Mouse (Mus musculus): ENCODE measurements around the gene Mgat3. TPM values are rescaled to one million over a fixed set of nuclear protein-coding genes. Genes with fewer than 3 reads are reported as not detected.
A peak's percentile ranks its signal among the peaks of the same experiment; 100 is the strongest.

Mgat3 gene
- total RNA-seq, 2 experiments from 2014 or later, result 119 to 129 TPM

DNA sequence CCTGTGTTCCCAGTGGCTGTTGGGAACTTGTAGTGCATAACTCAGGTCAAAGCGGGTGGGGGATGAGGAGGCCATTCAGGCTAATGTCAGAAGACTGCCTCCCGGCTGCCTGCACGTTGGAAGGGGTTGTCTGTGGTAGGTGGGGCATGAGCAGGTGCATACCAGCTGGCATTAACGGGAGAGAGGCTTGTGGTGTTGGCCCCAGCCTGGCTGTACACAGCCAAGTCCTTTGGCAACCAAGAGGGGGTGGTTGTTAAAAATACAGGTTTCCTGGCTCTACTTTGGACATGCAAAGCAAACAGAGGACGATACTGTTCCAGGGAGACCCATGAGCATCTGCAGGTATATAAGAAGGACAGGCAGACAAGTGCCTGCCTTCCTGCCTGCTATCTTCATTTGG lies 8.1 kb upstream of the Mgat3 start:
- intact Hi-C loops (cut with DNase I), result no loop called here
- H3K27ac ChIP-seq, result no peak overlapping the region
- no peak for DNase-seq (ENCODE audit: extremely low spot score in 1 of 2, low spot score in 2 of 2)
- no peak overlapping the region for H3K4me3 ChIP-seq
- no peak for TF ChIP-seq CTCF (IDR thresholded peaks at IDR 0.05)

DNA sequence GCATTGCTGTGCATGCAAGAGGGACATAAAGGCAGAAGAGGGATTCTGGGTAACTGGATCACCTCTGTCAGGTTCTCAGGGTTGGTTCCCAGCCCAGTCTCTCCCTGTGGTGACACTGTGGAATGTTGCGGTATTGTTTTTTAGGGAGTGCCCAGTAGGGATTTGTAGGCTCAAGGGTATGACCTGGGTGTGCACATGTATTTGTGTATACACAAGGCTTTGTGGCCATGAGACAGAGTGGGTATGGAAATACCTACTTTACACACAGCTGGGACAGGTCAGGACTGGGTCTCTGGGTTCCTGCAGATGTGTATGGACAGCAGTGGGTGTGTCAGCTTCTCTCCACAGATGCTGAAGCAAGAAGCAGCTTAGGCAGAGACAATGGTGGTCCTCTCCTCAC lies 4.0 kb upstream of the Mgat3 start:
- no peak for TF ChIP-seq CTCF (IDR thresholded peaks at IDR 0.05)
- intact Hi-C loops (cut with DNase I), result no loop called here
- Histone ChIP-seq H3K4me3 (no peak overlapping the region), H3K27ac (no peak overlapping the region)
- DNase-seq (ENCODE audit: extremely low spot score in 1 of 2, low spot score in 2 of 2), result no peak

DNA sequence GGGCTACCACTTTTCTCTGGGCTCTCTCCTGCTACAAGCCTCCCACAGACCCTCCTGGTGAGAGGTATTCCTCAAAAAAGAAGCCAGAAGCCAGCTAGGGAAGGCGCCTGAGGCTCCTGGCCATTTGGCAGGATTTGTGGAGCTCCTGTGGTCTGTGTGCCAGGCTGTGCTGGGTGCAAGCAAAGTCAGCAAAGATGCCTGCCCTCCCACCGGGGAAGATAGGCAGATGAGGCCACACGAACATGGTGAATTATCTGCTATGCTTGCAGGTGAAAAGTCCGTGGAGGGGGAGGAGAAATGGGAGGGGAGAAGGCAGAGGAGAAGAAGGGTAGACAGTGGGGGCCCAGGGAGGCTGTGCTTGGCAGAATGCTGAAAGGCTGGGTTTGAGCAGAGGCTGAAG lies 3.2 kb upstream of the Mgat3 start:
- intact Hi-C loops (cut with DNase I), result loop anchor here (5.0 kb wide), 1 partner anchor 47 kb away; no protein-coding TSS in a partner anchor

DNA sequence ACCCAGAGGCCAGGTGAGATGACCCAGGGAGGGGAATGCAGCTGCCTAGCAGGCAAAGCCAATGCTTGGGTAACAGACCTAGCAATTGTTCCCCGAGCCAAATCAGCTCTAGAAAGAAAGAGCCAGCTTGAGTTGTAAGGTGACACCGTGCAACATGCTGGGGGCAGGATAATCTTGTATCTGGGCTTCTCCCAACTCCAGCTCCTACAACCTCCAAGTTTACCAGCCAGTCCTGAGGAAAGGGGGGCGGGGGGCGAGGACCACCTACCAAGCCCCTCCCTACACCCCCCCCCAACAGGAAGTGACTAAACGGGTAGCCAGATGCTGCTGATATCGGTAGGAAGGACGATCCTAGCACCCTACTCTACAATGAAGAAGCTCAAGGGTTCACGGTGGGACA lies 2.2 kb upstream of the Mgat3 start:
- no peak for TF ChIP-seq CTCF (IDR thresholded peaks at IDR 0.05)
- no peak overlapping the region for H3K4me3 ChIP-seq
- intact Hi-C loops (cut with DNase I), result loop anchor here (5.0 kb wide), 1 partner anchor 46 kb away; no protein-coding TSS in a partner anchor
- no peak overlapping the region for H3K27ac ChIP-seq
- no peak for DNase-seq (ENCODE audit: extremely low spot score in 1 of 2, low spot score in 2 of 2)

More for the DNA sequence above, 3.2 kb upstream of the Mgat3 start:
- no peak for TF ChIP-seq CTCF (IDR thresholded peaks at IDR 0.05)
- Histone ChIP-seq H3K27ac (no peak overlapping the region), H3K4me3 (no peak overlapping the region)
- no peak for DNase-seq (ENCODE audit: extremely low spot score in 1 of 2, low spot score in 2 of 2)

GRCm38 (mm10) chr15:80171791-80172190 lies 1.7 kb upstream of the Mgat3 start:
- no peak for DNase-seq (ENCODE audit: extremely low spot score in 1 of 2, low spot score in 2 of 2)
- Histone ChIP-seq H3K27ac (no peak overlapping the region), H3K4me3 (no peak overlapping the region)
- intact Hi-C loops (cut with DNase I), result loop anchor here (2.0 to 5.0 kb wide), 2 partner anchors 33 to 46 kb away; no protein-coding TSS in a partner anchor
- TF ChIP-seq CTCF (IDR thresholded peaks at IDR 0.05), result no peak

GRCm38 (mm10) chr15:80173781-80174597 lies 468 bp downstream of the Mgat3 start:
- intact Hi-C loops (cut with DNase I), result loop anchor here (2.0 to 5.0 kb wide), 2 partner anchors 35 to 43 kb away; no protein-coding TSS in a partner anchor
- no peak for TF ChIP-seq CTCF (IDR thresholded peaks at IDR 0.05)
- Histone ChIP-seq H3K4me3 (peak overlapping the region; percentile 97), H3K27ac (peak overlapping the region; percentile 99)
- peak; percentile 62 to 75 for DNase-seq (ENCODE audit: extremely low spot score in 1 of 2, low spot score in 2 of 2)

DNA sequence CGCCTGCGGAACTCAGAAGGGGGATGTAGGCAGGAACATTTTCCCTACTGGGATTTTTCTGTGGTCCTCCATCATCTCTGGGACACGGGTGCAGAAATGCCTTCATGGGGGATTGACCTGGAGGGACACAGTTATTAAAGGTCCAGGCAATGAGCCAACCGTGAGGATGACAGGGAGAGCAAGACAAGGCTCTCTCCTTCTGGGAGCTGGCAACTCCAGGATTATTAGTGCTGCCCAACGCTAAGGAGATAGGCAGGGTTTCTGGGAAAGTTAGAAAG lies 1.0 kb downstream of the Mgat3 start:
- Histone ChIP-seq H3K27ac (peak overlapping the region; percentile 99), H3K4me3 (peak overlapping the region; percentile 97)
- intact Hi-C loops (cut with DNase I), result loop anchor here (5.0 kb wide), 1 partner anchor 43 kb away; no protein-coding TSS in a partner anchor
- no peak for DNase-seq (ENCODE audit: extremely low spot score in 1 of 2, low spot score in 2 of 2)
- TF ChIP-seq CTCF (IDR thresholded peaks at IDR 0.05), result no peak

DNA sequence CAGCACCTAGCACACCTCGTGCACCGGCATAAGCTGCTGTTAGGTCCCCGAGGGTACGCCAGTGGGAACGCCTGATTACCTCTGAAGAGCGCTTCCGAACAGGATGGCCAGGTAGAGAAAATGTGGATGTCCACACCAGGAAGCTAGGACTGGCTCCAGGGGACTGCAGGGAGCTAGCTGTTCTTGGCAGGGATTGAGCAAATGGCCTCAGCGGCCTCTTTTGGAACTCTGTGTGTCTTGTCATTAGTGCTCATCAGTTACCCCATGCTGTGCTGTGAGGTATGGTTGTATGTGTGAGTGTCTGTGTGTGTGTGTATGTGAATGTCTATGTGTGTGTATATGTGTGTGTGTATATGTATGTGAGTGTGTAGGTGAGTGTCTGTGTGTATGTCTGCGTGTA lies 1.8 kb downstream of the Mgat3 start:
- intact Hi-C loops (cut with DNase I), result no loop called here
- Histone ChIP-seq H3K27ac (no peak overlapping the region), H3K4me3 (peak overlapping the region; percentile 97)
- DNase-seq (ENCODE audit: extremely low spot score in 1 of 2, low spot score in 2 of 2), result no peak
- TF ChIP-seq CTCF (IDR thresholded peaks at IDR 0.05), result no peak

GRCm38 (mm10) chr15:80175756-80176155 lies 2.2 kb downstream of the Mgat3 start:
- intact Hi-C loops (cut with DNase I), result no loop called here
- no peak for DNase-seq (ENCODE audit: extremely low spot score in 1 of 2, low spot score in 2 of 2)
- no peak for TF ChIP-seq CTCF (IDR thresholded peaks at IDR 0.05)
- no peak overlapping the region for H3K4me3 ChIP-seq
- no peak overlapping the region for H3K27ac ChIP-seq

DNA sequence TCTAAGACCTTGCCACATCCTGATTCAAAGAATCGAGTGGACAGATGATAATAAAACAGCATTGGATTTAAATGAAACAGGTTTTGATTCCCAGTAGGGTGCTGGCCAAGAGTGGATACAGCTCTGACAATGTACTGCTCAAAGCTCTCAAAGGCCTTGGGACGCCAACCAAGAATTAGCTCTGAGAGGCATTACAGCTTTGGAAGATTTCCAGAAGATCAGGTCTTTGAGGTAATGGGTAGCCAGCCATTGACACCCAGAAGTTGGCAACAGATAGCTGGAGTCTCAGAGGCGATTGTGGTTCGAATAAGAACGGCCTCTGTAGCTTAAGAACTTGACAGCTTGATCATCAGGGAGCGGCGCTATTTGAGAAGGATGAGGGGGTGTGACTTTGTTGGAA lies 8.0 kb downstream of the Mgat3 start:
- Histone ChIP-seq H3K4me3 (no peak overlapping the region), H3K27ac (no peak overlapping the region)
- TF ChIP-seq CTCF (IDR thresholded peaks at IDR 0.05), result no peak
- intact Hi-C loops (cut with DNase I), result no loop called here
- no peak for DNase-seq (ENCODE audit: extremely low spot score in 1 of 2, low spot score in 2 of 2)

DNA sequence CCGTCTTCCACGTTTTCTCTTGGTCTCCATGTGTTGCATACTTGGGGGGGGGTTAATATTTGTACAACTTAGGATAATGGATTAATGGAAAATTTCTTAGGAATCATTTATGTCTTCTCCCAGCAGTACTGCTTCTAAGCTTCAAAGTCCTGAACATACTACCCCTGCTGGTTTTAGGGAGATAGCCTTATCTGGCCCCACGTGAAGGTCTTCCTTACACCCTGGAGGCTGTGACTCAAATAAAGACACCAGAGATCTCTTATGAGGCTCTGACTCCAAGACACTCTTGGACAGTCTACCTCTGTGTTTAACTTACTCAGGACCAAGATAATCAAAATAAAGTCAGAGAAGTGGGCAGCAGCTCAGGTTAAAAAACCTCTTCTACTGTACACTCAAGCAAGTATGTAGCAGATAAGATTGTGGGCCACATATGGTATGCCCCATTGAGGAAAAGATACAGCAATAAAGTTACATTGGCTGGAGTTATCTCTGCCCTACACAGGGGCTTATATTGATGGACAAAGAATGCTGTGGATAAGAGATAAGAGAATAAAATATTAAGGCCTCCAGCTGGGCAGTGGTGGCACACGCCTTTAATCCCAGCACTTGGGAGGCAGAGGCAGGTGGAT lies 8.7 kb downstream of the Mgat3 start:
- no peak for TF ChIP-seq CTCF (IDR thresholded peaks at IDR 0.05)
- Histone ChIP-seq H3K27ac (no peak overlapping the region), H3K4me3 (no peak overlapping the region)
- DNase-seq (ENCODE audit: extremely low spot score in 1 of 2, low spot score in 2 of 2), result no peak
- intact Hi-C loops (cut with DNase I), result no loop called here

GRCm38 (mm10) chr15:80188927-80189326 lies 15.4 kb downstream of the Mgat3 start:
- DNase-seq (ENCODE audit: extremely low spot score in 1 of 2, low spot score in 2 of 2), result no peak
- no peak overlapping the region for H3K4me3 ChIP-seq
- no peak overlapping the region for H3K27ac ChIP-seq
- TF ChIP-seq CTCF (IDR thresholded peaks at IDR 0.05), result no peak
- intact Hi-C loops (cut with DNase I), result no loop called here
